Mouse (Mus musculus) limb, embryonic 14.5 days (tissue): ENCODE measurements at regions not wholly inside any gene's neighbourhood (a gene's known extent, or its start where the extent isn't known, plus 50 kb on each side); places are given as distances from the start of the nearest gene placed in this dataset.

Experiments
- ATAC-seq: fragments of 200-750 bp; cut with Nextera tagmentation; 2 replicates; pipeline ENCODE4 v1.8.0; 2017; ENCODE audit warnings: low read depth, moderate number of reproducible peaks, moderate TSS enrichment; ENCODE audit not compliant: low FRiP score
- DNase-seq: peaks from one replicate; pipeline ENCODE4 v3.0.0-alpha.2; 2015; ENCODE audit warnings: low spot score
- H3K27ac ChIP-seq: fragments of 300-500 bp; sonication (generic); replicated peaks from 2 replicates; pipeline ENCODE4 v1.5.1; 2014; ENCODE audit warnings: low read depth, mild to moderate bottlenecking, low read length, moderate library complexity, mixed read lengths
- H3K27me3 ChIP-seq: fragments of 300-500 bp; sonication (generic); 2 replicates; pipeline ENCODE4 v1.6.1; 2014; ENCODE audit warnings: low read length, mixed read lengths; ENCODE audit not compliant: control insufficient read depth, insufficient read depth
- H3K36me3 ChIP-seq: fragments of 300-500 bp; sonication (generic); 2 replicates; pipeline ENCODE4 v1.6.1; 2014; ENCODE audit warnings: mild to moderate bottlenecking, low read length, moderate library complexity, mixed read lengths; ENCODE audit not compliant: control insufficient read depth, insufficient read depth
- H3K4me1 ChIP-seq: fragments of 300-500 bp; sonication (generic); 2 replicates; pipeline ENCODE4 v1.6.1; 2014; ENCODE audit warnings: antibody characterized with exemption, low read length, mixed read lengths; ENCODE audit not compliant: control insufficient read depth, insufficient read depth
- H3K4me2 ChIP-seq: fragments of 300-500 bp; sonication (generic); replicated peaks from 2 replicates; pipeline ENCODE4 v1.6.1; 2014; ENCODE audit warnings: low read depth, mild to moderate bottlenecking, low read length, moderate library complexity; ENCODE audit not compliant: severe bottlenecking
- H3K4me3 ChIP-seq: fragments of 300-500 bp; sonication (generic); replicated peaks from 2 replicates; pipeline ENCODE4 v1.5.1; 2014; ENCODE audit warnings: low read length
- H3K9ac ChIP-seq: fragments of 300-500 bp; sonication (generic); 2 replicates; pipeline ENCODE4 v1.6.1; 2014; ENCODE audit warnings: mild to moderate bottlenecking, low read depth, low read length, moderate library complexity; ENCODE audit not compliant: severe bottlenecking
- H3K9me3 ChIP-seq: fragments of 300-500 bp; sonication (generic); 2 replicates; pipeline ENCODE4 v1.6.1; 2016; ENCODE audit warnings: low read length; ENCODE audit not compliant: control insufficient read depth
- POLR2A ChIP-seq: fragments of 200-500 bp; IDR thresholded peaks from 2 replicates; pipeline ENCODE4 v1.8.0; 2012; ENCODE audit warnings: inconsistent platforms, mild to moderate bottlenecking, moderate library complexity, borderline replicate concordance; ENCODE audit not compliant: insufficient read depth, insufficient read length; ENCODE audit errors: extremely low read depth
- WGBS: fragments of 180-500 bp; shearing (Covaris S2); extraction: QIAGEN DNeasy Blood & Tissue Kit; methylation state at CpG from one replicate; pipeline ENCODE4 v1.1.7; 2014; 5-methylcytosine and 5-hydroxymethylcytosine counted together

DNA sequence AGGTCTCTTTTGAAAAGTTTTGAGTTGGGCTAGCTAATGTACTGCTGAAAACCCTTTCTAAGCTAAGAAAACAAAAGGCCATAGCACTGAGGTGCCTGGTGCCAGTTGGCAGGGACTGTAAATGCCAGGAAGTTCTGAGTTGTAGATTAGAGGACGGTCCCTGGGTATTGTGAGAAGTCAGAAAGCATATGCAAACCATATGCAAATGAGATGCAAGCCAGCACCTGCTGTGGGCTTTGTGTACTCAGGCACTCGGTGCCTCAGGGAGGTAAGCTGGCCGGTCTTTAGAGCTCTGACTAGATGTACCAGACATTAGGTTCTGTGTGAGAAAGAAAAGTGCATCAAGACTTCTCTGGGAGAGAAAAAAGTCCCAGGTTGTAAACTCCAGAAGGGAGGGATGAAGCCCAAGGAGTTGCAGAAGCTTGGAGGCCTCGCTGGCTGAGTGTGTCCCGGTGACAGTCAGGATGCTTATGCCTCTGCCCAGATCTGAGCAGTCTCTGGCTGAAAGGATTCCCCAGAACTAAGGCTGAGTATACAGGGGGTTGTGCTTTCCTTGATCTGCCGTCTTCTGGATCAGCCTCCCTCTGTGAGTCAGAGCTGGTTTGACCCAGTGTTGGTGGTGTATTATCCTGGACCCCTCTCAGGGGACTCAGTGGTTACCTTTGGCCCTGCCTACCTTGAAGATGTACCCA is 157.3 kb downstream of the Rps24 start:
- Histone ChIP-seq H3K9ac (no peak overlapping the region), H3K4me1 (peaks cover 10% of the 10 kb centered on the region), H3K9me3 (no peaks in the 10 kb centered on the region), H3K27ac (no peak overlapping the region), H3K27me3 (no peaks in the 10 kb centered on the region), H3K4me3 (no peak overlapping the region), H3K4me2 (no peak overlapping the region), H3K36me3 (no peaks in the 10 kb centered on the region)
- DNase-seq (no peak), ATAC-seq (no peak)
- WGBS, result 41% methylated on average over 6 of the region's 6 CpGs
- TF ChIP-seq POLR2A, result no peak

GRCm38 (mm10) chr14:24646239-24646848 is 159.4 kb downstream of the Rps24 start:
- Histone ChIP-seq H3K36me3 (no peaks in the 10 kb centered on the region), H3K9ac (no peak overlapping the region), H3K27me3 (no peaks in the 10 kb centered on the region), H3K4me2 (no peak overlapping the region), H3K4me1 (peaks cover 10% of the 10 kb centered on the region), H3K27ac (no peak overlapping the region), H3K9me3 (no peaks in the 10 kb centered on the region), H3K4me3 (no peak overlapping the region)
- ATAC-seq (no peak), DNase-seq (peak; percentile 51)
- no peak for TF ChIP-seq POLR2A
- WGBS, result 73% methylated on average over 6 of the region's 6 CpGs

- Histone ChIP-seq H3K9me3 (no peaks in the 10 kb centered on the region), H3K36me3 (no peaks in the 10 kb centered on the region), H3K4me1 (peaks cover 4% of the 10 kb centered on the region), H3K9ac (no peak overlapping the region), H3K4me3 (no peak overlapping the region), H3K27me3 (no peaks in the 10 kb centered on the region), H3K4me2 (no peak overlapping the region), H3K27ac (no peak overlapping the region)
- ATAC-seq (no peak), DNase-seq (no peak)
- WGBS, result 85% methylated on average over 4 of the region's 4 CpGs
- no peak for TF ChIP-seq POLR2A
Measured at GRCm38 (mm10) chr14:24647722-24648121, 160.8 kb downstream of the Rps24 start.

GRCm38 (mm10) chr14:24650195-24650901 is 163.4 kb downstream of the Rps24 start:
- no peak for ATAC-seq
- WGBS, result 75% methylated on average over 7 of the region's 7 CpGs
- H3K4me2 ChIP-seq, result no peak overlapping the region
- H3K4me3 ChIP-seq, result no peak overlapping the region
- H3K36me3 ChIP-seq, result no peaks in the 10 kb centered on the region
- TF ChIP-seq POLR2A, result no peak
- H3K9me3 ChIP-seq, result no peaks in the 10 kb centered on the region
- no peaks in the 10 kb centered on the region; the same call in 1 of the 2 replicates for H3K4me1 ChIP-seq
- no peak overlapping the region for H3K9ac ChIP-seq
- H3K27me3 ChIP-seq, result no peaks in the 10 kb centered on the region
- no peak overlapping the region for H3K27ac ChIP-seq
- no peak for DNase-seq

- Histone ChIP-seq H3K4me2 (no peak overlapping the region), H3K4me1 (peaks cover 2% of the 10 kb centered on the region; the same call in 1 of the 2 replicates), H3K27me3 (no peaks in the 10 kb centered on the region), H3K9ac (no peak overlapping the region), H3K27ac (no peak overlapping the region), H3K4me3 (no peak overlapping the region), H3K36me3 (no peaks in the 10 kb centered on the region), H3K9me3 (no peaks in the 10 kb centered on the region)
- no peak for DNase-seq
- ATAC-seq, result no peak
- 48% methylated on average over 12 of the region's 12 CpGs for WGBS
- TF ChIP-seq POLR2A, result no peak
Measured at GRCm38 (mm10) chr14:24650902-24651270, 164.0 kb downstream of the Rps24 start.
